In genomic region chr13:21721107-21721756, GRCm38 (mm10) we compare ENCODE assay signal across 7 mouse cellular contexts. TPM values are rescaled to one million over a fixed set of nuclear protein-coding genes. Genes with fewer than 3 reads are reported as not detected.
DNase-seq lines count a peak whose midpoint lies in the region; ATAC-seq and TF ChIP-seq lines count a peak whose summit lies in the region.
"Not testable (repeated sequence)": the region's sequence is repeated elsewhere in the genome, so short reads cannot be mapped to it uniquely, and the experiment has no call there.

No protein-coding gene starts in this region.

- H3K4me3 ChIP-seq in MEL (ENCODE audit: control insufficient read depth in 1 of 2, insufficient read depth in 1 of 2, low read depth in 2 of 2, low read length in 2 of 2): peak overlapping the region; percentile 33 to 58
- peak overlapping the region; percentile 40 for H3K4me3 ChIP-seq in limb, embryonic 14.5 days (replicated peaks; ENCODE audit: low read length)
- peak overlapping the region; percentile 28 for H3K4me3 ChIP-seq in midbrain, embryonic 11.5 days (ENCODE audit: low read depth, low read length)

- not testable (repeated sequence) for H3K27me3 ChIP-seq in MEL (ENCODE audit: control insufficient read depth in 1 of 2, insufficient read depth in 2 of 2, low read length in 2 of 2); limb, embryonic 14.5 days (ENCODE audit: control insufficient read depth, insufficient read depth, low read length); midbrain, embryonic 11.5 days (ENCODE audit: control insufficient read depth, insufficient read depth, low read length)

- peak; percentile 80 for DNase-seq in MEL (ENCODE audit: low read depth, low spot score)
- DNase-seq in embryo, embryonic 11 days: peak; percentile 47
- DNase-seq in forelimb bud, embryonic 11.5 days (ENCODE audit: low read depth, low spot score): peak; percentile 43
- DNase-seq in induced T-regulatory cell, adult 2 months (ENCODE audit: low read depth): peak; percentile 64
- peak; percentile 6 for DNase-seq in limb, embryonic 14.5 days (ENCODE audit: low spot score)
- peak; percentile 90 for DNase-seq in midbrain, embryonic 11.5 days (ENCODE audit: low spot score, missing footprints)
- DNase-seq in spleen, adult 12 weeks (ENCODE audit: low spot score): peak; percentile 22

- peak overlapping the region; percentile 54 for H3K4me2 ChIP-seq in limb, embryonic 14.5 days (replicated peaks; ENCODE audit: low read depth, low read length, severe bottlenecking)
- peak overlapping the region; percentile 49 for H3K4me2 ChIP-seq in midbrain, embryonic 11.5 days

- TF ChIP-seq POLR2A in MEL (IDR thresholded peaks at IDR 0.05; ENCODE audit: control insufficient read depth in 1 of 2, insufficient read depth in 1 of 2, low read depth in 1 of 2, low read length in 2 of 2, poor library complexity in 1 of 2): 0 out of 4 replicates have a peak, but pooled peaks of 1 of the 2 experiments have one; percentile 43
- 0 out of 2 replicates have a peak, but pooled peaks have one; percentile 13 for TF ChIP-seq POLR2A in limb, embryonic 14.5 days (IDR thresholded peaks at IDR 0.05; ENCODE audit: borderline replicate concordance, extremely low read depth, insufficient read depth, insufficient read length)

- peak overlapping the region; percentile 91 for H3K27ac ChIP-seq in MEL (ENCODE audit: control insufficient read depth, low read depth, low read length)
- H3K27ac ChIP-seq in limb, embryonic 14.5 days (replicated peaks; ENCODE audit: low read depth, low read length): peak overlapping the region; percentile 83
- H3K27ac ChIP-seq in midbrain, embryonic 11.5 days (ENCODE audit: low read depth, low read length): peak overlapping the region; percentile 94

- not testable (repeated sequence) for H3K79me2 ChIP-seq in MEL (ENCODE audit: control insufficient read depth, insufficient read depth, low read length, poor library complexity)

- WGBS in limb, embryonic 14.5 days: 1% methylated on average over 18 of the region's 44 CpGs
- 3% methylated on average over 17 of the region's 44 CpGs for WGBS in midbrain, embryonic 11.5 days

- not testable (repeated sequence) for H3K9me3 ChIP-seq in MEL (replicated peaks; ENCODE audit: insufficient read depth, low read length); limb, embryonic 14.5 days (ENCODE audit: control insufficient read depth, low read length); midbrain, embryonic 11.5 days (ENCODE audit: control insufficient read depth, low read length)

- peak overlapping the region; percentile 83 for H3K9ac ChIP-seq in MEL (ENCODE audit: control insufficient read depth, low read depth, low read length, poor library complexity, severe bottlenecking)
- H3K9ac ChIP-seq in limb, embryonic 14.5 days (ENCODE audit: low read depth, low read length, severe bottlenecking): peak overlapping the region; percentile 51
- H3K9ac ChIP-seq in midbrain, embryonic 11.5 days (ENCODE audit: low read length): peak overlapping the region; percentile 76

- TF ChIP-seq EP300 in MEL (IDR thresholded peaks at IDR 0.05; ENCODE audit: low read depth in 1 of 2, low read length in 2 of 2): not testable (repeated sequence)

- H3K4me1 ChIP-seq in MEL (ENCODE audit: control insufficient read depth in 1 of 2, insufficient read depth in 2 of 2, low read length in 2 of 2): not testable (repeated sequence)
- peaks cover 20% of the 10 kb centered on the region for H3K4me1 ChIP-seq in limb, embryonic 14.5 days (ENCODE audit: control insufficient read depth, insufficient read depth, low read length)
- H3K4me1 ChIP-seq in midbrain, embryonic 11.5 days (ENCODE audit: control insufficient read depth, insufficient read depth, low read length): peaks cover 14% of the 10 kb centered on the region

- 0 out of 2 replicates have a peak, but pooled peaks have one; percentile 0 for ATAC-seq in limb, embryonic 14.5 days (ENCODE audit: low FRiP score, low read depth)
- ATAC-seq in midbrain, embryonic 11.5 days (ENCODE audit: low FRiP score): peak; percentile 18

- H3K36me3 ChIP-seq in MEL (ENCODE audit: control insufficient read depth in 1 of 2, insufficient read depth in 2 of 2, low read length in 2 of 2): peaks cover 0 to 18% of the 10 kb centered on the region in 2 experiments; a peak in 2 of 4 replicates
- not testable (repeated sequence) for H3K36me3 ChIP-seq in limb, embryonic 14.5 days (ENCODE audit: control insufficient read depth, insufficient read depth, low read length); midbrain, embryonic 11.5 days (ENCODE audit: control insufficient read depth, insufficient read depth, low read length)

- TF ChIP-seq CTCF in MEL (IDR thresholded peaks at IDR 0.05 in 2 of 3, conservative IDR thresholded peaks at IDR 0.05 in 1 of 3; ENCODE audit: control insufficient read depth in 1 of 3, insufficient read depth in 1 of 3, low read depth in 2 of 3, low read length in 3 of 3, poor library complexity in 1 of 3, severe bottlenecking in 1 of 3): not testable (repeated sequence)

- not testable (repeated sequence) for TF ChIP-seq RAD21 in MEL (IDR thresholded peaks at IDR 0.05; ENCODE audit: low read depth, low read length)

TF ChIP-seq in MEL, 35 proteins besides CTCF, POLR2A, EP300 and RAD21:
- peak; percentile 16; the same call in 1 of the 2 replicates for TF ChIP-seq TBP (IDR thresholded peaks at IDR 0.05; ENCODE audit: low read depth, low read length)
TF ChIP-seq in MEL: peak in this region for 1; not testable (repeated sequence) for 34.

RNA-seq across cellular contexts. Expression of gene Hist1h2bm, which starts 0.6 kb away (rescaled TPM):
- total RNA-seq in MEL (2012; rRNA removed): 1,196 and 2,041 TPM in 2 replicates
- 1 to 10 TPM in 1 of 2 experiments, not detected in 1; 1.7 TPM for polyA plus RNA-seq in MEL (2012; ENCODE audit: insufficient read depth in 1 of 2, insufficient read length in 2 of 2, low read depth in 1 of 2, low replicate concordance in 2 of 2, missing spikeins in 1 of 2)
- polyA plus RNA-seq in limb, embryonic 14.5 days (2012; rRNA removed): 15.1 and 19.3 TPM in 2 replicates
- polyA plus RNA-seq in limb, embryonic 14.5 days (2014; fragmentation: Nextera tagmentation; extraction: Ambion mirVana): 4.8 and 6.3 TPM in 2 replicates
- polyA plus RNA-seq in midbrain, embryonic 11.5 days (2014; fragmentation: Nextera tagmentation; extraction: Ambion mirVana): 4.2 and 5.7 TPM in 2 replicates

RNA-seq across cellular contexts. Expression of gene Hist1h3h, which starts 3.8 kb away (rescaled TPM):
- total RNA-seq in MEL (2012; rRNA removed): 3,336 and 3,710 TPM in 2 replicates
- polyA plus RNA-seq in MEL (2012; ENCODE audit: insufficient read depth in 1 of 2, insufficient read length in 2 of 2, low read depth in 1 of 2, low replicate concordance in 2 of 2, missing spikeins in 1 of 2): 10 to 100 TPM in 1 of 2 experiments, not detected in 1; 18.4 TPM
- 34.5 and 61.8 TPM in 2 replicates for polyA plus RNA-seq in limb, embryonic 14.5 days (2012; rRNA removed)
- 18.4 and 18.6 TPM in 2 replicates for polyA plus RNA-seq in limb, embryonic 14.5 days (2014; fragmentation: Nextera tagmentation; extraction: Ambion mirVana)
- 11.6 and 12.9 TPM in 2 replicates for polyA plus RNA-seq in midbrain, embryonic 11.5 days (2014; fragmentation: Nextera tagmentation; extraction: Ambion mirVana)

RNA-seq across cellular contexts. Expression of gene Hist1h2ai, which starts 5.0 kb away (rescaled TPM):
- 1,435 and 1,802 TPM in 2 replicates for total RNA-seq in MEL (2012; rRNA removed)
- 1 to 10 TPM in 1 of 2 experiments, not detected in 1; 8.2 TPM for polyA plus RNA-seq in MEL (2012; ENCODE audit: insufficient read depth in 1 of 2, insufficient read length in 2 of 2, low read depth in 1 of 2, low replicate concordance in 2 of 2, missing spikeins in 1 of 2)
- polyA plus RNA-seq in limb, embryonic 14.5 days (2012; rRNA removed): 17.5 and 34.8 TPM in 2 replicates
- polyA plus RNA-seq in limb, embryonic 14.5 days (2014; fragmentation: Nextera tagmentation; extraction: Ambion mirVana): 30.7 and 38.1 TPM in 2 replicates
- polyA plus RNA-seq in midbrain, embryonic 11.5 days (2014; fragmentation: Nextera tagmentation; extraction: Ambion mirVana): 19.8 and 20.9 TPM in 2 replicates

RNA-seq across cellular contexts. Expression of gene Hist1h2bl, which starts 5.3 kb away (rescaled TPM):
- 2,215 and 3,073 TPM in 2 replicates for total RNA-seq in MEL (2012; rRNA removed)
- polyA plus RNA-seq in MEL (2012; ENCODE audit: insufficient read depth in 1 of 2, insufficient read length in 2 of 2, low read depth in 1 of 2, low replicate concordance in 2 of 2, missing spikeins in 1 of 2): 1 to 10 TPM in 1 of 2 experiments, not detected in 1; 6.7 TPM
- 15.9 and 20.8 TPM in 2 replicates for polyA plus RNA-seq in limb, embryonic 14.5 days (2012; rRNA removed)
- polyA plus RNA-seq in limb, embryonic 14.5 days (2014; fragmentation: Nextera tagmentation; extraction: Ambion mirVana): 2.4 and 4.4 TPM in 2 replicates
- 0.85 and 2.7 TPM in 2 replicates for polyA plus RNA-seq in midbrain, embryonic 11.5 days (2014; fragmentation: Nextera tagmentation; extraction: Ambion mirVana)

RNA-seq across cellular contexts. Expression of gene Hist1h4j, which starts 13.6 kb away (rescaled TPM):
- total RNA-seq in MEL (2012; rRNA removed): 947 and 1,094 TPM in 2 replicates
- 1 to 10 TPM in 1 of 2 experiments, not detected in 1; 2.7 TPM for polyA plus RNA-seq in MEL (2012; ENCODE audit: insufficient read depth in 1 of 2, insufficient read length in 2 of 2, low read depth in 1 of 2, low replicate concordance in 2 of 2, missing spikeins in 1 of 2)
- polyA plus RNA-seq in limb, embryonic 14.5 days (2012; rRNA removed): 13.7 and 13.8 TPM in 2 replicates
- 1.00 and 1.3 TPM in 2 replicates for polyA plus RNA-seq in limb, embryonic 14.5 days (2014; fragmentation: Nextera tagmentation; extraction: Ambion mirVana)
- polyA plus RNA-seq in midbrain, embryonic 11.5 days (2014; fragmentation: Nextera tagmentation; extraction: Ambion mirVana): 1.0 and 2.2 TPM in 2 replicates

Comparison
In these comparisons a context has a peak if more than half of its experiments do, and no peak if none do; other contexts are left out.
1. Peak in every context shown above with its lines: DNase-seq, ATAC-seq, H3K4me3 ChIP-seq and H3K27ac ChIP-seq.
2. DNase-seq: peak in every context shown above with its lines; median percentile 90 in midbrain, embryonic 11.5 days; 80 in MEL; 64 in induced T-regulatory cell, adult 2 months; 47 in embryo, embryonic 11 days; 43 in forelimb bud, embryonic 11.5 days; 22 in spleen, adult 12 weeks; 6 in limb, embryonic 14.5 days.